Mouse (Mus musculus): ENCODE results near the gene Hapln3.

Hapln3 gene

DNA sequence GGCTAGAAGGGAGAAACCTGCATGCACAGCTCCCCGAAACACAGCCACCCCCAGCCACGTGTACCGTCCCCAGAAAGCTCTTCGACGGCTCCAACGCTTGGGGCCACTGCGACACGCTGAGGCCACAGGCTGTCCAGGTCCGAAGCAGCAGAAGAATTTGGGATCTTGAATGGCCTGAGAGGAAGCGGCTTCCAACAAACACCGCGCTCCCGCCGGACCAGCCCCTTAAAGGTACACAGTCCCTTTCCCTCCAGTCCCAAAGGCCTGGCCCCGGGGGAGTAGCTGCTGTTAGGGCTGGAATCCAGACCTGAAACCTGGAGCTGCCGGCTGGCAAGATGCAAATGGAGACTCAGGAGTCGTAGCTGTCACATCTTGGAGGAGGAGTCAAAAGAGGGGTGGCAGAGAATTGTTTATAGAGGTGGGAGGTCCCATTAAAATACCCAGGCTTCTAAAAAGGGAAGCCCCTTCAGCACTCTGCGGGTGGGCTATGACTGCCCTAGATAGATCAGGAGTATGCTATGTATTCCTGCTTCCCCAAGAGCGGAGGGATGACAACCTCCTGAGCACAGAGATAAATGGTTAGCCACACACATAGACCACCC lies at the start of gene Hapln3:
Hapln3 (minus strand) TSS at position 176 of the 602 bp plus-strand sequence.
- DNase-seq (ENCODE audit: extremely low read depth, low read depth, low spot score): no peak

DNA sequence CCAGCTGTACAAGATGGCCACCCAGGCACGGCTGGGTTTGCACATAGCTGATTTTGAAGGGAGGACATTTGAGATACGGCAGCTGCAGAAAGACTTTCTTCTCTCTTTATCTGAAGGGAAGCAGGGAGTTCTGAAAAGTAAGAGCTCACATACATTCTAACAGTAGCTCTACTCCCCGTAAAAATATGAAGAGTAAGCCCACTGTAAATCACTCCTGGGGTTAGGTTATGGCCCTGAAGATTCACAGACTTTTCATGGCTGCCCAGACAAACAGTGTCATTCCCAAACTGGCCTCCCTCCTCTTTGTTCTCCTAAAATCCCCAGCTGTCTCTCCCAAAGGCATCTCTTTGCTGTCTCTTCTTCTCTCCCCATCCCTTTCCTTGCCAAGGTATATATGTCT lies 43.0 kb upstream of the Hapln3 start:
- no peak for DNase-seq (ENCODE audit: extremely low read depth, low read depth, low spot score)

DNA sequence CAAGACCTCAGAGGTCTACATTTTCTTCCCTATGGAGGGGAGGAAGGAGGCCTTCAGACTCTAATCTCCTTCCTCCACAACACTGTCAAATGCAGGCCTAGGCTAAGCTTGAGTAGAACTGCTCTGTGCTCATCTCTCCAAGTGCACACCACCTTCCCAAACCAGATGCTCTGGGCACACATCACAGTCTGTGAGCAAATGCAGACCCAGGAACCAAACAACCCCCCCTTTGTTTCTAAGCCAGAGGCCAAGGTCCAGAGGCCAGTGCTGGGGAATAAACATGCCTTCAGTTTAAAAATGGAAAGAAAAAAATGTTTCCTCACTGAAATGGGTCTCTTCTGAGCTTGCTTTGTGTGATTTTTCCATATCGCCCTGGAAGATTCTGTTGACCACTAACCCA lies 41.0 kb upstream of the Hapln3 start:
- no peak for DNase-seq (ENCODE audit: extremely low read depth, low read depth, low spot score)

DNA sequence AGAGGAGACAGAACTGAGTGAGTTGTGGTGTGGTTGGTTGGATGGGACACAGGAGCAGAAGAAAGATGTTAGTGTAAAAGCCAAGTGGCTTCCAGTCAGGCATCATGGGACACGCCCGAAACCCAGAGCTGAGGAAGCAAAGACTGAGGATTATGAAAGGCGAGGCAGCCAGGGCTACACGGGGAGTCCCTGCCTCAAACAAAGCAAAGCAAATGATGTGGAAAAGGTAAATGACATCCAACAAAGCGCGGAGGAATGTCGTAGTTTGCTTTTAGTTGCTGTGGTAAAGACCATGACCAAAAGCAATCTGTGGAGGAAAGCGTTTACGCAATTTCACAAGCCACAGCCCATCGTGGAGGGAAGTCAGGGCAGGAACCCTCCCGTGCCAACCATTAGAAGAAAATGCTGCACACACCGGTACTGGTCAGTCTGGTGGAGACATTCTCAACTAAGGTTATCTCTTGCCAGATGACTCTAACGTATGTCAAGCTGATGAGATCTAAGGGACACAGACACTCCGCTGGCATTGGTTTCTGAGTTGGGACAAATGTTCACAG lies 36.3 kb upstream of the Hapln3 start:
- DNase-seq (ENCODE audit: extremely low read depth, low read depth, low spot score): no peak

DNA sequence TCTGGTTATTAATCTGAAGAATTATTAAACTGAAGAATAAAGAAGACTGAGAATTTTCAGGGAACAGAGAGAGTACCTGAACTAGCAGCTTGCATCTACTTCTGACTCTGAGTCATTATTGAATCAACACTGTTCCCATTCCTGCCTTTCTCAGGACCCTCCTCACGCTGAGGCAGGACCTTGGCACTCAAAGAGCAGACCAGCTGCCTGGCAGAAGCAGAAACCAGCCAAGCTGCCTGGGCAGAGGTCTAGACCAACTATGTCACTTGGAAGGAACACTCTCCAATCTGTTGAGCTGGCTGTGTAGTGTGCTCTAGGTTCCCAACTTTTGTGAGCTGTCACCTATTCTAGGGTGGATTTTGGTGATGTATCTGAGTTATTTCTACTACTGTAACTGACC lies 28.6 kb upstream of the Hapln3 start:
- no peak for DNase-seq (ENCODE audit: extremely low read depth, low read depth, low spot score)

DNA sequence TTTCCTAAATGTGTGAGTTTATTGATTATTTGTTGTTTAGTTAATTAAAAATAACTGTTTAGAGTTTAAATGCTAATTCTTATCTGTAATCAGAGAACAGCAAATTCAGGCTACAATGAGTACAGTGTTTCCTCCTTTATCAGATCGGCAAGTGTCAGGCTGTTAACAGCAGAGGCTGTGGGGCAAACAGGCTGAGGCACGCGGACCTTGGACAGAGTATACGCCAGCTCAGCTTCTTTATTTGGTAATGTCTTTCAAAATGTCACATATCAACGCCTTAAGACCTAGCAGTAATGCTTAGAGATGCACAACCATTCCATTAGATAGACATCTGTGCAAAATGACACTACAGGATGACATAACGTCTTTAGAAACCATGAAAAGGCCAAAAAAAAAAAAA lies 18.7 kb upstream of the Hapln3 start:
- DNase-seq (ENCODE audit: extremely low read depth, low read depth, low spot score): peak; percentile 78

DNA sequence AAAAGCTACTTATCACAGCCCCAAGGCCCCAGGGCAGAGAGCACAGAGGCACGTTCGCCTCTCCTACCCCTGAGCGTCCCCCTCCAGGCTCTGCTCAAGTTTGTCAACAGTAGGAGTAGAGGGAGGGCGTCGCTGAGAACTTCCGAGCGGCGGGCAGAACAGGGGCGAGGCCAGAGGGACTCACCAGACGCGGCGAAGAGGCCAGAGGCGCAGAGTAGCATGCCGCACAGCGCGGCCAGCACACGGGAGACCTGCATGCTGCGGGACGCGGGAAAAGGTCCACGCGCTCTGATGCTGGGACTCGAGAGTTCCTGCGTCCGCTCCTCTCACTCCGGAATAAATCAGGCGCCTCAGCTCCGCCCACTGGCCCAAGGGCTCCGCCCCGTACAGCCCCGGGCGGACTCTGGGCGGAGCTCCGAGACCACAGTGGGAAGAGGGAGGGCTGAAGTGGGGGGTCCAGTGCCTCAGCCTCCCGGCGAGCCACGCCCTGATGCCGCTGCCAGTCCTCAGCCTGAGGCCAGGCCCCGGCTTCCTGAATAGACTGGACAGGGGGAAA lies 18.0 kb upstream of the Hapln3 start, which contains the start of gene Mfge8:
Mfge8 (minus strand) TSS at position 350 of the 556 bp plus-strand sequence.
- no peak for DNase-seq (ENCODE audit: extremely low read depth, low read depth, low spot score)

DNA sequence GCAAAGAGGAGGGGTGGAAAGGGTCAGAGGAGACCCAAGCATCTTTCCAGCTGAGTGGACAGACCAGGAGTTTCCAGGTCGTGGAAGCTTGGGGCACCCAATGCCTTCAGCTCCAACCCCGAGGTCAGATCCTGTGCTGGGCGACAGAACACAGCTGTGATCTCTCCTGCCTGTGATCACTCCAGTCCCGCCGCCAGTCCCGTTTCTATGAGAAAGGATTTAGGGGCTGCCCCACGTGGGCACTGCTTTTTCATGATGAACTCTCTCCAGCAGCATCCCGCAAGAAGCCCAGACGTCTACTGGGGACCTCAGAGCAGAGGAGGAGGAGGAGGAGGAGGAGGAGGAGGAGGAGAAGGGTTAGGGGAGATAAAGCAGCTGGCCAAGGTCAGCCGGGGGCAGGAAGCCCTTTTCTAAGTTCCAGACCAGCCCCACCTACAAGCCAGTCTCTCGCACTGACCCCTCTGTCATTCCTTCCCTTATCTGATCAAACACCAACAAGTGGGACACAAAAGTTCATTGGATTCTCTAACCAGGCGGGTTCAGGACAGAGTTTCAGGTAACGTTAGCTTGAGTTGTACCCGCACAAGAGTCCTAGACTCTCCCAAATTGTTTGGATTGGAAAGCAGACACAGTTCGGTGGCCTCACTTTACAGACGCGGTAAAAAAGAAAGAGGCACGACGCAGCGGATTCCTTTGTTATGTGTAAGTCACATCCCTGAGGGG lies 17.3 kb upstream of the Hapln3 start:
- no peak for DNase-seq (ENCODE audit: extremely low read depth, low read depth, low spot score)

DNA sequence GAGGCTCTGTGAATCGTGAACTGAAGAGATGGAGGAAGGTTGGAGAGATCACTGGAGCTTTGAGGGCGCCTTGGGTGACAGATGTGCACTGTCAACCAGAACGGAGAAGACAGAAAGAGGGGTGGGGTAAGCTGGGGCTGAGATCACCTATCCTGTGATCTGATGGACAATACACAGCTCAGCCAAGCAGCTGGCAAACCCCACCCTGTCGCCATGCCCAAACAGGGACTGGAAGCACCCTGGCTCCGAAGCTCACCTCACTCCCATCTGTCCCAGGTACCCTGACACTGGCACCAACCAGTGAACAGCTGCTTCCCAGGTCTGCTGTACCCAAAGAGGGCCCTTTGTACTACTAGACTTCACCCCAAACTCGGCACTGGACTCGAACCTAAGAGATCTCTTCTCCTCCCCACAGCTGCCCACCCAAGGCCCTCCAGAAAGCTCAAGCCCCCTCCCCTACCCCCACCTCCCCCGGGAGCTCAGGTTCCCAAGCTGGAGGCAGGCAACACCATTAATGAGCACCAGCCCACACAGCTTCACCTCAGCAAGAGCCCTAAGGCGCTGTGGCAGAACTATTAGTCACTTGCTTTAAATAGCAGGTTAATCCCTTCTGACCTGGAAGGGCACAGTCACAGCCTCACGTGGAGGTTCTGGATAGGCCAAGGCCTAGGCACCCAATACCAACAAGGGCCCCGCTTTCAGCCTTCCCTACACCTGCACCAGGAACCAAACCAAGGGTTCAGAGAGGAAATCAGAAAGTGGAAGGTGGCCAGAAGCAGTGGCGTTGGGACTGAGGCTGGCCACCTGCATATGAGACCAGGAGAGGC lies 16.4 kb upstream of the Hapln3 start:
- peak; percentile 56 for DNase-seq (ENCODE audit: extremely low read depth, low read depth, low spot score)

DNA sequence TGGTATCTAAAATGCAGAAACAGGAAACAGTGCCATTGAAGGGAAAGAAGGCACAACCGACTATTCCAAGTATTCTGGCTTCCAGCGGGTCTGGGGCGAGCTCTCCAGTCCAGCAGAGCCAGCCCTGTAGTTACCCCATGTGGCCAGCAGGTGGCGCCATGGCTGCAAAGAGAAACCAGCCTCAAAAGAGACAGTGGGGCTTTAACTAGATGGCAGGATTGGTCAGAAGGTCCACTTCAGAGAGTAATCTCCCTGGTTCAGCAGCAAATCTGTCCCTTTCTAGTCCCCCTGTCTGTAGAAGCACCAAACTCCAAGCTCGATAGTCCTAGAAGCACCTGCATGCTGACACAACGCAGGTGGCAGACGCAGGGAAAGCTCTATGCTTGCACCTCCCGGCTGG lies 10.1 kb upstream of the Hapln3 start:
- no peak for DNase-seq (ENCODE audit: extremely low read depth, low read depth, low spot score)

DNA sequence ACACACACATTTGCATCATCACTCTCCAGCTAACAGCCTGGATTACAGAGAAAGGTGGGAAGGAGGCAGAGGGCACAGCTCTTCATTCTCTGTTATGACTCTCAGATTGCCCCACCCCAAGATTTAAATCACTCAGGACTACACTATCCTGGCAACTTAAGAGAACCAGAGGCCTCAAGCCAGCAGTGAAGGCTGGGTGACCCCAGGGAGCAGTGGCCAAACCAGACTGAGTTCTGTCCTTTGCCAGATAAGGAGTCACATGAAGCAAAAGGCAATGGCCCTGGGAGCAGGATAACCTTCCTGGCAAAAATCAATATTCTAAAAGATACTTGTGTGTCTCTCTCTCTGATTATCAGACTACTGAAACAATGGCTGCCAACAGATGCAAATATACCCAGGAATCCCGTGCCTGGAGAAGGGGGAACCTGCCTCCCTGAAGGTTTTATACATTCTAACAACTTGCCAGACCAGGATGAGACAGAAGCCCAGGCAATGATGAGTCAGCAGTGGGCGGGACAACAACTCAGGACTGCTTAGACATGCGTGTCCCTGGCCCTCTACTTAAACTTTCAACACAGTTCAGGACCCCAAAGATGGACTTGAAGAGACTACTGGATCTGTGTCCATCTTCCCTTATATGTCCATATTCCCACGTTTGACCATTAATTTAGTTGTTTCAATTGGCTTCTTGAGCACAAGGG lies 9.2 kb upstream of the Hapln3 start:
- DNase-seq (ENCODE audit: extremely low read depth, low read depth, low spot score): no peak

DNA sequence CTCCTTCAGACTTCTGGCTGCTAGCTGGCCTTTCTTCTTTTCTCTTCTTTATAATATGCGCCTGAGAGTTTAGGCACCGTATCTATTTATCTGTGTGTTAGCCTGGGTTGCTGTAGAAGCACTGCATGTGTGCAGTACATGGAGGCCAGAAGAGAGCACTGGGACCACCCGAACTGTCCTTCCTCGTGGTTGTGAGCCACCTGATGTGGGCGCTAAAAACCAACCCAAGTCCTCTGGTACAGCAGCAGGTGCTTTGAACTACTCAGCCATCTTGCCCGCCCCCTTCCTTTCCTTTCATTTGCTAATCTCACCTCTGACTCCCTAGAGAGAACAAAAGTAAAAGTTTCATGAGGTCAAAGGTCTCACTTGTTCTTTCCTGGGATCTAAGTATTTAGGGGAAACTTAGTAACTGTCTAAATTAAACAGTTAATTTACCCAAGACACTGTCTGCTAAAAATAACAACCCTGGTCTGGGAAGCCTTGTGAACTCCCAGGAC lies 8.6 kb upstream of the Hapln3 start:
- no peak for DNase-seq (ENCODE audit: extremely low read depth, low read depth, low spot score)

DNA sequence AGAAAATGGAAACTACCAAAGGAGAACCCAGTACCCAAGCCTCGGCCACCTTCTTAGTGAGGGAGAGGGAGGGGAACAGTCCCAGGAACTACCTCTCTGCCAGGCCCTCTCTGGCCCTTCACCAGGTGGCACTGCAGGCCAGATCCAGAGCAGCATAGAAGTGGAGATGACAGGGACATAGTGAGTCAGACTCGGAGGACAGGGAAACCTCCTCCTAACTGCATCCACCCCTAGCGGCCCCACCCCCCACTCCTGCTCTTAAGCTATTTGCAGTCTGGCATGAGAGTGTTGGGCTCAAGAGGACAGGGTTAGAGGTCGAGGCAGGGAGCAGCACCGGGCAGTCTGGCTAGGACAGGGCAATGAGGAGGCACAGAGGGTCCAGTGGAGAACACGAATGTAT lies 2.6 kb upstream of the Hapln3 start:
- DNase-seq (ENCODE audit: extremely low read depth, low read depth, low spot score): no peak

DNA sequence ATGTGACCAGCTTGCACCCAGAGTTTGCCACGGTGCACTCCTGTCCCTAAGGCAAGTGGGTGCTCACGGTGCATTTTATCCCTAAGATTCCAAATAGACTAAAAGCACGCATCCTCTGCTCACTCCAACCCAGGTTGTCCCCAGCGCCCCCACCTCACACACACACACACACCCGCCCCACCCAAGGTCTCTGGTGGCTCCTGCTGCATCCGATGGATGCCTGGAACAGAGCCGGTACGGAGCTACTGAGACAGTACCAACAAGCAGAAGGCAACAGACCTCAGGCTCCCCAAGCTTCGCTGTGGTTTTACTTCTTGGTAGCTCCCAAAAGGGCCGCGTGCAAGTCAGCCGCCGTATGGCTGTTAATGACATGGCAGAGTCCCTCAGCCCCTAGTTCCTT lies 433 bp downstream of the Hapln3 start:
- no peak for DNase-seq (ENCODE audit: extremely low read depth, low read depth, low spot score)

DNA sequence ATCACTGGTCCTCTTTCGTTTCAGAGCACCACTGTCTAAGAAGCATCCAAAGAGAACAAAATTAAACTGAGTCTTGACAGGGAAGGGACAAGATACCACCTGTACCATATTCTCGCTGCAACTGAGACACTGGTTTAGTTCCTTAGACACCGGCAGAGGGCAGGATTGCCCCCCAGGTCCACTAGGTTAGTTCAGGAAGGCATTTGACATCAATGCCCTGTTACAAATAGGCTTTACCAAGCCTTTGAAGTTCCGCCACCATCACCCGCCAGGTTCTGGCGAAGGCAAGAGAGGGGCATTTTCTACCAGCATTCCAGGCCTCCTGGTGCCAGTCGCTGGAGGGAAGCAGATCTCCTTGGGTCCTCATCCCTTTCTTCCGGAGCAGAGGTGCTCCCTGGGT lies 935 bp downstream of the Hapln3 start:
- no peak for DNase-seq (ENCODE audit: extremely low read depth, low read depth, low spot score)

DNA sequence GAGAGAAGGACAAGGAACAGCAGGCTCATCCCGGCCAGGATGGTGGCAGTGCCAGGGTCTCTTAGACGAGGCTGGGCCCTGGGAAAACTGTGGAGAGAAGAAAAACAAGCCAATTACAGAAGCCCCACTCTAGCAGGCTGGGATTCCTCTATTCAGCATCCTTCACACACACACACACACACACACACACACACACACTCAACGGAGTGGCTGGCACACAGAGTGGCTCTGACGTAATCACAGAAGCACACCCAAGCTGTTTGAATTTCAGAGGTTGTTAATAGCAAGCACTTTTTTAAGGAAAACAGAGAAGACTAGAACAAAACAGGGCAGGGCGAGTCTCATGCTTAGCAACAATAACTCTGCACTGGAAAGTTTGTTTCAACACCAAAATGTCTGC lies 7.4 kb downstream of the Hapln3 start:
- no peak for DNase-seq (ENCODE audit: extremely low read depth, low read depth, low spot score)

DNA sequence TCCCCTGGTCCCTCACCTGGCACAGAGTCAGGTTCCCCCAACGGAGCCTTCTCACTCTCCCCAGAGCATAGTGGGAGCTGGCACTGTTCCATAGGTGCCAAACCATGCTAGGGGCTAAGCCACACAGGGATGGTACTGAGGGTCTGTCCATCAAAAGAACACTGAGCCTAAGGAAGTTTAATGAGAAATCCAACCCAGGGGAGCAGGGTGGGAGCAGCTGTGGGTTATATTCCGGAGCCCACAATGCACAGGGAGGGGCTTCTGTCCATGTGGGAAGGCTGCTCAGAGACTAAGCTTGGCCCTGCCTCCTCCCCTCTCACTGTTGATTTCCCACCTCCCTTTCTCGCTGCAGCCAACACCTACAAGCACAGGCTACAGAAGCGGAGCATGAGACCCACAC lies 17.0 kb downstream of the Hapln3 start:
- no peak for DNase-seq (ENCODE audit: extremely low read depth, low read depth, low spot score)

DNA sequence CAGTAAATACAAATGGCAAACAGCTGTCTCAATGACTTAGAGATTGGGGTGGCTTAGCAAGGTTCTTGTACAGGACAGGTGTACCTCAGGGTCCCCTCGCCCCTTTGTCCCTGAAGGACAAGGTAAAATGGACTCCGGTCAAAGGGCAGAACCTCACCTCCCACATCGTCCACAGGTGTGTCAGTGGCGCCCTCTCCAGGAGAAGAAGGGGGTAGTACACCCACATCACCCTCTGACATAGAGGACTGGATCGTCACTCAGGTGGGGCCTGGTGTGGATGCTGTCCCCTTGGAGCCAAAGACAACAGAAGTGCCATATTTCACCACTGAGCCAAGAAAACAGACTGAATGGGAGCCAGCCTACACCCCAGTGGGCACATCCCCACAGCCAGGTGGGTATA lies 34.3 kb downstream of the Hapln3 start:
- DNase-seq (ENCODE audit: extremely low read depth, low read depth, low spot score): no peak

DNA sequence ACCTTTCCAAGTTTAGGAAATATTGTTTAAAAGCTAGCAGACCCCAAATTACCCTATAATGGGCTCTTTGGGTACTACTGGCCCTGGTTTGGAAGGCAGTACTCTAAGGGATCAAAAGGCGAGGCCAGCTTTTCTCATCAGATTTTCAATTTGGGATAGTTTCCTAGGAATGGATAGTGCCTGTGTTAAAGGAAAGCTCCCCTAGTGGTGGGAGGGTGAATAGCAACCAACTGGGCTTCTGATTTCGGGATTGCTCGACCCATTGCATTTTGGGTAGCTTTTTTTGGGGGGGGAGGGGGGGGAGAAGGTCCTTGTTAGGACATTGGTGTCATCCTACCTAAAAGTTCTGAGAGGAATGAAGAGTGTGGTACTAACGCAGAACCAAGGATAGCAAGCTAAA lies 41.7 kb downstream of the Hapln3 start:
- no peak for DNase-seq (ENCODE audit: extremely low read depth, low read depth, low spot score)

DNA sequence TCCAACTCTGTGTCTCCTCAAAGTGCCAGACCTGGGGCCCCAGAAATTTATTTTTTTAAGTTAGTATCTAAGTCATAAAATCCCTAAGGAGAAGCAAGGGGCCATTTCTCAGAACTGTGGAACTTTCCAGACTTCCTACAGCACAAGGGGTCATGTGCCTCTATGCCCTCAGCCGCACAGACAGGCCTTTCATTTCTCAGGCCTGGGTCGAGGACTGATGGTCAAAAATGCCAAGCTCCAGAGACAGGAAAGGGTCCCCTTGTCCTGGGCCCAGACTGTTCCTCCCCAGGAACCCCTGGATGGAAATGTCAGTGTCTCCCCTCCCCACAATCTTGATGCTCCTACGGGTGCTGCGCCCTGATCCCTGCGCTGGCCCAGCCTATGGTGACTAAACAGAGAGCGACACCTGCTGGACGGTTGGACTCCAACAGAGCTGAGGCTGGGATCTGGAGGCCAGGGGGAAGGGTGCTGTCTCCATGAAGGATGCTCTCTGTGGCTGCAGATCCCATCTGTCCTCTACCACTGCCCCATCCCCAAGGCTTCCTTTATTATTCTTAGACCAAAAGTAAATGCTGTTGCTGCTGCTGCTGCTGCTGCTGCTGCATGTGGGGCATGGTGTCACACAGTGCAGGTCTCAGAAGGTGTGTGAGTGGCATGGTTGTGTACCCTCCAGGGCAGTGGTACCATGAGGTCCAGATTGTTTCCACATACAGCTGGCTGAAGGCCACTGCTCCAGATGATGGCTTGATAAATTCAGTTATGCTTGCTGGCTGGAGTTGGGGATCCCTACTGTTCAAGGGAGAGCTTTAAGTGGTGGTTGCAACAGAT lies 50.0 kb downstream of the Hapln3 start:
- no peak for DNase-seq (ENCODE audit: extremely low read depth, low read depth, low spot score)
